Mouse (Mus musculus) intestine, postnatal 0 days (tissue): ENCODE data around the gene Rpl29. TPM values are rescaled to one million over a fixed set of nuclear protein-coding genes. Genes with fewer than 3 reads are reported as not detected.

Source experiments
- ATAC-seq: fragments of 200-750 bp; cut with Nextera tagmentation; 2 replicates; pipeline ENCODE4 v1.8.0; 2017; ENCODE audit warnings: mild to moderate bottlenecking, moderate TSS enrichment, moderate library complexity
- H3K27ac ChIP-seq: fragments of 300-500 bp; sonication (generic); 2 replicates; pipeline ENCODE4 v1.5.1; 2014; ENCODE audit warnings: mild to moderate bottlenecking, low read depth, low read length, moderate library complexity
- H3K27me3 ChIP-seq: fragments of 300-500 bp; sonication (generic); replicated peaks from 2 replicates; pipeline ENCODE4 v1.6.1; 2014; ENCODE audit warnings: low read length, mixed read lengths; ENCODE audit not compliant: control insufficient read depth, insufficient read depth
- H3K36me3 ChIP-seq: fragments of 300-500 bp; sonication (generic); 2 replicates; pipeline ENCODE4 v1.6.1; 2014; ENCODE audit warnings: mild to moderate bottlenecking, moderate library complexity; ENCODE audit not compliant: control insufficient read depth, insufficient read depth
- H3K4me1 ChIP-seq: fragments of 300-500 bp; sonication (generic); replicated peaks from 2 replicates; pipeline ENCODE4 v1.6.1; 2014; ENCODE audit warnings: antibody characterized with exemption, low read length, mixed read lengths; ENCODE audit not compliant: control insufficient read depth, insufficient read depth
- H3K4me2 ChIP-seq: fragments of 300-500 bp; sonication (generic); replicated peaks from 2 replicates; pipeline ENCODE4 v1.6.1; 2014; ENCODE audit warnings: low read depth, mild to moderate bottlenecking, moderate library complexity
- H3K4me3 ChIP-seq: fragments of 300-500 bp; sonication (generic); 2 replicates; pipeline ENCODE4 v1.5.1; 2014; ENCODE audit warnings: low read depth, low read length
- H3K9ac ChIP-seq: fragments of 300-500 bp; sonication (generic); 2 replicates; pipeline ENCODE4 v1.6.1; 2014; ENCODE audit warnings: mild to moderate bottlenecking, low read depth, low read length
- H3K9me3 ChIP-seq: fragments of 300-500 bp; sonication (generic); 2 replicates; pipeline ENCODE4 v1.6.1; 2016; ENCODE audit warnings: mixed run types; ENCODE audit not compliant: control insufficient read depth
- CTCF ChIP-seq: sonication (generic); IDR thresholded peaks from 2 replicates; pipeline ENCODE4 v1.5.1; 2016; ENCODE audit warnings: low read depth, mild to moderate bottlenecking, control low read depth, antibody characterized with exemption, moderate library complexity
- WGBS: fragments of 180-500 bp; shearing (Covaris S2); extraction: QIAGEN DNeasy Blood & Tissue Kit; methylation state at CpG from one replicate; pipeline ENCODE4 v1.1.7; 2014; 5-methylcytosine and 5-hydroxymethylcytosine counted together
- polyA plus RNA-seq: library from polyadenylated mRNA; unstranded; fragments of >200 nt; fragmentation: Nextera tagmentation; extraction: Ambion mirVana; gene quantifications from 2 replicates; pipeline ENCODE4 v1.2.1, GENCODE M21; 2015

The Rpl29 gene
- polyA plus RNA-seq, 1 experiment from 2014 or later: 575 TPM

DNA sequence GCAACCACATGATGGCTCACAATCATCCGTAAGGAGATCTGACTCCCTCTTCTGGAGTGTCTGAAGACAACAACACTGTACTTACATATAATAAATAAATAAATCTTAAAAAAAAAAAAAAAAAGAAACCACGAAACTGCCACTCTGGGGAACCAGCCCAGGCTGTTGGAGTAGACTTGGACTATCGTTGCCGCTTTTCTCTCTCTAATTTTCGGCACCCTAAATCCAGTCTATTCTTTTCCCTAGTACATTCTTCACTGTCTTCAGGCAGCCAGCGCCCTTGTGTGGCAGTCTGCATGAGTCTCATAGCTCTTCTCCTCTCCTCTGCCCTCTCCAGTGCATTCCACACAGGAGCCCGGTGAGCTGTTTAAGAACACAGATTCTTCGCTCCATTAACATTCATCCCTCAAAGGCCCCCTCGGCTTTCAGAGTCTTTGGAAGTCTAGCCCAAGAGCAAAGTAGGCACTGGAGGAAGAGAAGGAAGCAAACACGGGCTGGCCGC is 484 bp upstream of the Rpl29 start:
- Histone ChIP-seq H3K4me1 (peaks cover 8% of the 10 kb centered on the region; the same call in 1 of the 2 replicates), H3K27ac (peak overlapping the region; percentile 89), H3K9me3 (no peaks in the 10 kb centered on the region), H3K27me3 (no peaks in the 10 kb centered on the region), H3K4me2 (peak overlapping the region; percentile 86), H3K9ac (peak overlapping the region; percentile 85), H3K4me3 (peak overlapping the region; percentile 80), H3K36me3 (peaks cover 22% of the 10 kb centered on the region)
- peak; percentile 25; the same call in 1 of the 2 replicates for ATAC-seq
- 14% methylated on average over 11 of the region's 11 CpGs for WGBS
- TF ChIP-seq CTCF: peak; percentile 31

DNA sequence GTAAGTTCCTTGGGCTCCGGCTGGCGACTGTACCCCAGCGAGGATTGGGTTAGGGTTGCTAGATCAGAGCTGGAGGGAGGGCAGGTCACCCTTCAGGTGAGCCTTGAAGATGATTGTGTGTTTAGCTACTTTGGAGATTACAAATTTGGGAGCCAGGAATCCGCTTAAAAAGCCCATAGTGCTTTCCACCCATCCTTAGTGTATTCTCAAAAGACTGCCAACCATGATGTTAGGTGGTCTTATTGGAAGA is 686 bp downstream of the Rpl29 start:
- Histone ChIP-seq H3K4me2 (peak overlapping the region; percentile 86), H3K4me1 (peaks cover 8% of the 10 kb centered on the region; the same call in 1 of the 2 replicates), H3K27me3 (no peaks in the 10 kb centered on the region), H3K4me3 (peak overlapping the region; percentile 80), H3K9me3 (no peaks in the 10 kb centered on the region), H3K36me3 (peaks cover 22% of the 10 kb centered on the region), H3K27ac (peak overlapping the region; percentile 89; the same call in 1 of the 2 replicates), H3K9ac (peak overlapping the region; percentile 85)
- TF ChIP-seq CTCF: no peak
- 0% methylated on average over 4 of the region's 4 CpGs for WGBS
- ATAC-seq: no peak

DNA sequence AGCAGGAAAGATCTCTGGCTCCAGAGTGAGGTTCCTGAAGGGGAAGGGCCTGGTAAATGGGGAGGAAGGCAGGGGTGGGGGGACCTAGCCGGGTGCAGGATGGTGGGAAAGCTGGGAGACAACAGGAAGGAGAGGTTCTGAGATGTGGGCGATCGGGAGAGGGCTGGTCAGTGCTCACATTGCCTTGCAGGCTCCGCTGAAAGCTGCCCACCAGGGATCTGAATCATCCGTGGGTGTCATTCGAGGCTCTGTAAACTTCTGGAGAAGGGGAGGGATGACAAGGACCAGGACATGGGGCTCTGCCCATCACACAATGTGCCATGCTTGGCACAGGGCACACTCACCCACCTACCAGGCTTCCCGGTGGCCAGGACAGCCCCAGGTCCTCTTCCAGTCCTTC is 4.1 kb downstream of the Rpl29 start:
- Histone ChIP-seq H3K4me3 (no peak overlapping the region), H3K9me3 (no peaks in the 10 kb centered on the region), H3K27me3 (no peaks in the 10 kb centered on the region), H3K9ac (no peak overlapping the region), H3K27ac (peak overlapping the region; percentile 22; the same call in 1 of the 2 replicates), H3K36me3 (peaks cover 22% of the 10 kb centered on the region), H3K4me2 (no peak overlapping the region), H3K4me1 (peaks cover 8% of the 10 kb centered on the region; the same call in 1 of the 2 replicates)
- TF ChIP-seq CTCF: no peak
- no peak for ATAC-seq
- WGBS: 71% methylated on average over 7 of the region's 7 CpGs

DNA sequence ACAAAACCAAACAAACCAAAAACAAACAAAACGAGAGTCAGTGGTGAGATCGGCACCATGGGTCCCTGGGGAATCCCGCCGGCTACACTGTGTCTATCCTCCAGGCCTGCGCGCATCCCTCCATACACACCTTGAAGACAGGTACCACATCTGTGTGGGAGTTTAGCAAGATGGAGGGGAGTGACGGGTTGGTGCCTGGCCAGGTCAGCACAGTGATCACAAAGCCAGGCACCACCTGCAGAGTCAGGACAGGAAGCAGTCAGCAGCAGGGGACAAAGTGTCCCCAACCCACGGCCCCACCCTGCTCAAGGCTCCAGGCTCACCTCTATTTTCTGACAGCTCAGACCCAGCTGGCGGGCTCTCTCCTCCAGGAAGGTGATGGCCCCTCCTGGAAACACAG is 7.3 kb downstream of the Rpl29 start:
- no peak for TF ChIP-seq CTCF
- peaks cover 20% of the 10 kb centered on the region for H3K36me3 ChIP-seq
- no peak overlapping the region; the same call in 1 of the 2 replicates for H3K4me2 ChIP-seq
- H3K27me3 ChIP-seq: no peaks in the 10 kb centered on the region
- H3K9me3 ChIP-seq: no peaks in the 10 kb centered on the region
- H3K4me1 ChIP-seq: no peaks in the 10 kb centered on the region
- H3K4me3 ChIP-seq: no peak overlapping the region
- no peak overlapping the region for H3K9ac ChIP-seq
- H3K27ac ChIP-seq: no peak overlapping the region
- 66% methylated on average over 9 of the region's 9 CpGs for WGBS
- ATAC-seq: no peak

DNA sequence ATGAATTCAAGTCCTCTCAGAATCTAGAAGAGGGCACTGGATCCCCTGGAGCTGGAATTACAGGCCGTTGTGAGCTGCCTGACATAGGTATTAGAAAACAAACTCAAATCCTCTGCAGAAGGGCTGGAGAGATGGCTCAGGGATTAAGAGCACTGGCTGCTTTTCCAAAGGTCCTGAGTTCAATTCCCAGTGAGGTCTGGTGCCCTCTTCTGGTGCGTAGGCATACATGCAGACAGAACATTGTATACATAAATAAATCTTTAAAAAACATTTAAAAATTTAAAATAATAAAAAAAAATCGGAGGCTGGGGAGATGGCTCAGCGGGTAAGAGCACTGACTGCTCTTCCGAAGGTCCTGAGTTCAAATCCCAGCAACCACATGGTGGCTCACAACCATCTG is 13.4 kb downstream of the Rpl29 start:
- Histone ChIP-seq H3K4me1 (peaks cover under 1% of the 10 kb centered on the region; the same call in 1 of the 2 replicates), H3K4me2 (no peak overlapping the region)
- peak; percentile 58 for TF ChIP-seq CTCF

DNA sequence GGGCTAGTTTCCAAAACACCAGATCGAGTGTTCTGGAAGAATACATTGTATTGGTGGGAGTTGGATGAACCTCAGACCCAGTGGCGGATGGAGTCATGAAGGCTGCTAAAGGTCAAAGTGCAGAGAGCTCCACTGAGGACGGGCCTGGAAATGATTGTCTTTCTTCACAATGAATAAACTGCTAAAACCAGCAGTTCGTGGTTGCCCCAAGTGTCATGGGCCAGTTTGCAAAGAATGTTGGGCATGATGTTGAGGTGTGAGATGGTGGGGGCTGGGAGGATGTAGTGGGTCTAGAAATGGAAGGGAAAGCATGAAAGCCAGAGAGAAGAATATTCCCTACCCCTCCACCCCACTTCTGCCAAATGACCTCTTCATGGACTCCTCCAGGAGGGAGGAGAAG is 15.6 kb downstream of the Rpl29 start:
- ATAC-seq: no peak
- H3K9ac ChIP-seq: no peak overlapping the region
- H3K4me3 ChIP-seq: no peak overlapping the region
- H3K27ac ChIP-seq: no peak overlapping the region
- H3K36me3 ChIP-seq: no peaks in the 10 kb centered on the region; the same call in 1 of the 2 replicates
- TF ChIP-seq CTCF: no peak
- no peak overlapping the region for H3K4me2 ChIP-seq
- peaks cover 7% of the 10 kb centered on the region for H3K4me1 ChIP-seq
- no peaks in the 10 kb centered on the region for H3K9me3 ChIP-seq
- H3K27me3 ChIP-seq: no peaks in the 10 kb centered on the region
- 45% methylated on average over 4 of the region's 4 CpGs for WGBS

More for the DNA sequence above, 13.4 kb downstream of the Rpl29 start:
- no peak overlapping the region for H3K9ac ChIP-seq
- no peak overlapping the region for H3K27ac ChIP-seq
- H3K9me3 ChIP-seq: no peaks in the 10 kb centered on the region
- no peaks in the 10 kb centered on the region for H3K27me3 ChIP-seq
- ATAC-seq: no peak
- no peaks in the 10 kb centered on the region; the same call in 1 of the 2 replicates for H3K36me3 ChIP-seq
- H3K4me3 ChIP-seq: no peak overlapping the region
- WGBS: 81% methylated on average over 5 of the region's 5 CpGs
